Mouse (Mus musculus) heart, embryonic 16.5 days (tissue): Measurements from ENCODE around the gene Glt28d2. TPM values are rescaled to one million over a fixed set of nuclear protein-coding genes. Genes with fewer than 3 reads are reported as not detected.

Experiments used
- ATAC-seq: fragments of 200-750 bp; cut with Nextera tagmentation; replicated peaks from 2 replicates; pipeline ENCODE4 v1.8.0; 2017; ENCODE audit warnings: moderate number of reproducible peaks; ENCODE audit not compliant: insufficient read depth, low FRiP score; ENCODE audit errors: extremely low read depth
- H3K27ac ChIP-seq: fragments of 300-500 bp; sonication (generic); 2 replicates; pipeline ENCODE4 v1.5.1; 2014; ENCODE audit warnings: mild to moderate bottlenecking, low read length, control low read depth, moderate library complexity
- H3K27me3 ChIP-seq: fragments of 300-500 bp; sonication (generic); 2 replicates; pipeline ENCODE4 v1.6.1; 2014; ENCODE audit warnings: low read length, mixed read lengths; ENCODE audit not compliant: control insufficient read depth, insufficient read depth
- H3K36me3 ChIP-seq: fragments of 300-500 bp; sonication (generic); 2 replicates; pipeline ENCODE4 v1.6.1; 2014; ENCODE audit not compliant: control insufficient read depth, insufficient read depth
- H3K4me1 ChIP-seq: fragments of 300-500 bp; sonication (generic); 2 replicates; pipeline ENCODE4 v1.6.1; 2014; ENCODE audit warnings: low read length, mixed read lengths; ENCODE audit not compliant: control insufficient read depth, insufficient read depth
- H3K4me2 ChIP-seq: fragments of 300-500 bp; sonication (generic); 2 replicates; pipeline ENCODE4 v1.6.1; 2014; ENCODE audit warnings: low read depth, mild to moderate bottlenecking, control low read depth, low read length
- H3K4me3 ChIP-seq: fragments of 300-500 bp; sonication (generic); 2 replicates; pipeline ENCODE4 v1.5.1; 2014; ENCODE audit warnings: mild to moderate bottlenecking, control low read depth, low read length
- H3K9ac ChIP-seq: fragments of 300-500 bp; sonication (generic); 2 replicates; pipeline ENCODE4 v1.6.1; 2014; ENCODE audit warnings: low read length, control low read depth
- H3K9me3 ChIP-seq: fragments of 300-500 bp; sonication (generic); replicated peaks from 2 replicates; pipeline ENCODE4 v1.6.1; 2016; ENCODE audit warnings: low read length; ENCODE audit not compliant: control insufficient read depth
- WGBS: fragments of 180-500 bp; shearing (Covaris S2); extraction: QIAGEN DNeasy Blood & Tissue Kit; methylation state at CpG from one replicate; pipeline ENCODE4 v1.1.7; 2014; 5-methylcytosine and 5-hydroxymethylcytosine counted together
- polyA plus RNA-seq: library from polyadenylated mRNA; unstranded; fragments of >200 nt; fragmentation: Nextera tagmentation; extraction: Ambion mirVana; gene quantifications from 2 replicates; pipeline ENCODE4 v1.2.1, GENCODE M21; 2015

Gene Glt28d2
- polyA plus RNA-seq, 1 experiment from 2014 or later, result 2.8 TPM

GRCm38 (mm10) chr3:85858140-85859135, 28.9 kb downstream of the Glt28d2 start:
- peak; percentile 90 for ATAC-seq
- H3K27me3 ChIP-seq, result no peaks in the 10 kb centered on the region

GRCm38 (mm10) chr3:85857083-85857482, 30.2 kb downstream of the Glt28d2 start:
- H3K9ac ChIP-seq, result no peak overlapping the region
- H3K36me3 ChIP-seq, result no peaks in the 10 kb centered on the region
- peak overlapping the region; percentile 55; the same call in 1 of the 2 replicates for H3K27ac ChIP-seq
- no peaks in the 10 kb centered on the region for H3K27me3 ChIP-seq
- no peaks in the 10 kb centered on the region for H3K9me3 ChIP-seq
- peaks cover 18% of the 10 kb centered on the region for H3K4me1 ChIP-seq
- WGBS, result 23% methylated on average over 4 of the region's 4 CpGs
- ATAC-seq, result no peak
- H3K4me3 ChIP-seq, result no peak overlapping the region
- no peak overlapping the region for H3K4me2 ChIP-seq

More at GRCm38 (mm10) chr3:85858140-85859135, 28.9 kb downstream of the Glt28d2 start:
- WGBS, result 35% methylated on average over 11 of the region's 11 CpGs
- Histone ChIP-seq H3K4me2 (peak overlapping the region; percentile 34), H3K9ac (peak overlapping the region; percentile 32), H3K4me3 (no peak overlapping the region), H3K27ac (peak overlapping the region; percentile 96), H3K36me3 (no peaks in the 10 kb centered on the region), H3K9me3 (no peaks in the 10 kb centered on the region), H3K4me1 (peaks cover 27% of the 10 kb centered on the region)

GRCm38 (mm10) chr3:85855947-85856346, 31.4 kb downstream of the Glt28d2 start:
- no peak for ATAC-seq
- Histone ChIP-seq H3K36me3 (no peaks in the 10 kb centered on the region), H3K9me3 (no peaks in the 10 kb centered on the region), H3K9ac (no peak overlapping the region), H3K27ac (0 out of 2 replicates have a peak overlapping the region, but pooled peaks have one; percentile 9), H3K27me3 (no peaks in the 10 kb centered on the region), H3K4me3 (no peak overlapping the region), H3K4me1 (peaks cover 15% of the 10 kb centered on the region), H3K4me2 (no peak overlapping the region)
- WGBS, result 79% methylated on average over 5 of the region's 5 CpGs

GRCm38 (mm10) chr3:85855043-85855442, 32.3 kb downstream of the Glt28d2 start:
- H3K9ac ChIP-seq, result no peak overlapping the region
- no peak overlapping the region for H3K27ac ChIP-seq
- H3K4me3 ChIP-seq, result no peak overlapping the region
- H3K4me2 ChIP-seq, result no peak overlapping the region
- no peaks in the 10 kb centered on the region for H3K36me3 ChIP-seq
- WGBS, result 92% methylated on average over 3 of the region's 3 CpGs
- H3K4me1 ChIP-seq, result peaks cover 16% of the 10 kb centered on the region
- no peaks in the 10 kb centered on the region for H3K9me3 ChIP-seq
- ATAC-seq, result no peak
- H3K27me3 ChIP-seq, result no peaks in the 10 kb centered on the region

- ATAC-seq, result no peak
- WGBS, result 91% methylated on average over 6 of the region's 6 CpGs
Measured at GRCm38 (mm10) chr3:85854143-85854542, 33.2 kb downstream of the Glt28d2 start.

GRCm38 (mm10) chr3:85853715-85854114, 33.6 kb downstream of the Glt28d2 start:
- 55% methylated on average over 4 of the region's 4 CpGs for WGBS
- no peaks in the 10 kb centered on the region for H3K27me3 ChIP-seq
- no peaks in the 10 kb centered on the region for H3K36me3 ChIP-seq

More at GRCm38 (mm10) chr3:85854143-85854542, 33.2 kb downstream of the Glt28d2 start:
- H3K4me2 ChIP-seq, result no peak overlapping the region
- no peaks in the 10 kb centered on the region for H3K36me3 ChIP-seq
- no peak overlapping the region for H3K27ac ChIP-seq
- H3K4me1 ChIP-seq, result peaks cover 16% of the 10 kb centered on the region
- H3K4me3 ChIP-seq, result no peak overlapping the region
- no peak overlapping the region for H3K9ac ChIP-seq
- no peaks in the 10 kb centered on the region for H3K9me3 ChIP-seq
- H3K27me3 ChIP-seq, result no peaks in the 10 kb centered on the region

GRCm38 (mm10) chr3:85850079-85850478, 37.2 kb downstream of the Glt28d2 start:
- Histone ChIP-seq H3K9ac (no peak overlapping the region), H3K4me1 (peaks cover 3% of the 10 kb centered on the region; the same call in 1 of the 2 replicates), H3K36me3 (no peaks in the 10 kb centered on the region), H3K27ac (no peak overlapping the region), H3K4me2 (no peak overlapping the region), H3K9me3 (no peaks in the 10 kb centered on the region; the same call in 1 of the 2 replicates), H3K27me3 (no peaks in the 10 kb centered on the region), H3K4me3 (no peak overlapping the region)
- ATAC-seq, result no peak
- WGBS, result 46% methylated on average over 1 of the region's 1 CpGs

More at GRCm38 (mm10) chr3:85853715-85854114, 33.6 kb downstream of the Glt28d2 start:
- no peak for ATAC-seq
- Histone ChIP-seq H3K9ac (no peak overlapping the region), H3K4me3 (no peak overlapping the region), H3K27ac (no peak overlapping the region), H3K4me1 (peaks cover 16% of the 10 kb centered on the region), H3K4me2 (no peak overlapping the region), H3K9me3 (no peaks in the 10 kb centered on the region)

GRCm38 (mm10) chr3:85846316-85846715, 41.0 kb downstream of the Glt28d2 start:
- WGBS, result 83% methylated on average over 1 of the region's 1 CpGs
- H3K4me3 ChIP-seq, result no peak overlapping the region
- H3K36me3 ChIP-seq, result no peaks in the 10 kb centered on the region
- no peak overlapping the region for H3K4me2 ChIP-seq
- no peak overlapping the region for H3K27ac ChIP-seq
- H3K9me3 ChIP-seq, result no peaks in the 10 kb centered on the region; the same call in 1 of the 2 replicates
- ATAC-seq, result no peak
- H3K4me1 ChIP-seq, result peaks cover 19% of the 10 kb centered on the region
- no peak overlapping the region for H3K9ac ChIP-seq
- H3K27me3 ChIP-seq, result no peaks in the 10 kb centered on the region

GRCm38 (mm10) chr3:85845341-85845740, 42.0 kb downstream of the Glt28d2 start:
- H3K36me3 ChIP-seq, result no peaks in the 10 kb centered on the region
- no peak overlapping the region for H3K9ac ChIP-seq
- H3K27me3 ChIP-seq, result no peaks in the 10 kb centered on the region
- no peak overlapping the region for H3K27ac ChIP-seq
- H3K9me3 ChIP-seq, result no peaks in the 10 kb centered on the region; the same call in 1 of the 2 replicates
- H3K4me1 ChIP-seq, result peaks cover 20% of the 10 kb centered on the region
- H3K4me3 ChIP-seq, result no peak overlapping the region
- WGBS, result 74% methylated on average over 6 of the region's 6 CpGs
- ATAC-seq, result no peak
- H3K4me2 ChIP-seq, result no peak overlapping the region
